In genomic region chr19:29462462-29462861, GRCm38 (mm10) we compare ENCODE assay signal across 30 mouse cellular contexts. TPM values are rescaled to one million over a fixed set of nuclear protein-coding genes. Genes with fewer than 3 reads are reported as not detected.
DNase-seq lines count a peak whose midpoint lies in the region; ATAC-seq and TF ChIP-seq lines count a peak whose summit lies in the region.
"Had no signal": no experiment of that assay in that cellular context is flagged by ENCODE, and none has a peak within 500 bp of the region (broad histone marks: within the 10 kb centered on the region; RNA-seq: fewer than 3 reads in every experiment).

No protein-coding gene starts in this region.

- no peaks in the 10 kb centered on the region for H3K79me2 ChIP-seq in liver, adult 2 months (ENCODE audit: control insufficient read depth, insufficient read depth, low read length)

- no peaks in the 10 kb centered on the region for H3K4me1 ChIP-seq in liver, adult 2 months (ENCODE audit: control insufficient read depth, insufficient read depth, low read length)
- H3K4me1 ChIP-seq in liver, embryonic 12.5 days, result no peaks in the 10 kb centered on the region
- no peaks in the 10 kb centered on the region for H3K4me1 ChIP-seq in forebrain, embryonic 14.5 days (ENCODE audit: control insufficient read depth, insufficient read depth, low read length)
- H3K4me1 ChIP-seq: forebrain, embryonic 13.5 days; heart, embryonic 13.5 days; hindbrain, embryonic 10.5 days; hindbrain, embryonic 15.5 days; neural tube, embryonic 12.5 days had no signal

- H3K4me2 ChIP-seq in liver, embryonic 12.5 days, result no peak overlapping the region
- no peak overlapping the region for H3K4me2 ChIP-seq in forebrain, embryonic 14.5 days (ENCODE audit: low read length)
- H3K4me2 ChIP-seq: forebrain, embryonic 13.5 days; heart, embryonic 13.5 days; hindbrain, embryonic 15.5 days; liver, embryonic 11.5 days; neural tube, embryonic 12.5 days had no signal

- WGBS in liver, adult 2 months, result 84% methylated on average over 4 of the region's 4 CpGs
- WGBS in liver, embryonic 12.5 days (ENCODE audit: insufficient replicate concordance), result 45% methylated on average over 4 of the region's 4 CpGs
- WGBS in forebrain, embryonic 14.5 days, result 96% methylated on average over 4 of the region's 4 CpGs

- H3K4me3 ChIP-seq in liver, adult 2 months (ENCODE audit: insufficient read depth, low read depth, low read length), result no peak overlapping the region
- H3K4me3 ChIP-seq in liver, embryonic 12.5 days, result no peak overlapping the region
- no peak overlapping the region for H3K4me3 ChIP-seq in forebrain, embryonic 14.5 days (ENCODE audit: low read depth, low read length)
- H3K4me3 ChIP-seq: forebrain, embryonic 13.5 days; heart, embryonic 13.5 days; hindbrain, embryonic 10.5 days; hindbrain, embryonic 15.5 days; neural tube, embryonic 12.5 days had no signal

- no peak for TF ChIP-seq POLR2A in liver, adult 2 months (IDR thresholded peaks at IDR 0.05; ENCODE audit: extremely low read depth, insufficient read depth, low read length)

- H3K27me3 ChIP-seq in liver, adult 2 months (ENCODE audit: control insufficient read depth, insufficient read depth, low read length), result no peaks in the 10 kb centered on the region
- H3K27me3 ChIP-seq in liver, embryonic 12.5 days (replicated peaks), result no peaks in the 10 kb centered on the region
- no peaks in the 10 kb centered on the region for H3K27me3 ChIP-seq in splenic B cell, adult 2 months (ENCODE audit: control insufficient read depth, insufficient read depth, low read length, poor library complexity, severe bottlenecking)
- no peaks in the 10 kb centered on the region for H3K27me3 ChIP-seq in forebrain, embryonic 14.5 days (replicated peaks; ENCODE audit: control insufficient read depth, insufficient read depth, low read length)
- H3K27me3 ChIP-seq: forebrain, embryonic 13.5 days; heart, embryonic 13.5 days; hindbrain, embryonic 15.5 days; neural tube, embryonic 12.5 days had no signal

- no peaks in the 10 kb centered on the region for H3K9me3 ChIP-seq in liver, embryonic 12.5 days (replicated peaks)
- no peaks in the 10 kb centered on the region for H3K9me3 ChIP-seq in forebrain, embryonic 14.5 days (replicated peaks; ENCODE audit: control insufficient read depth, low read length)
- H3K9me3 ChIP-seq: forebrain, embryonic 13.5 days; G1E; heart, embryonic 13.5 days; hindbrain, embryonic 10.5 days; hindbrain, embryonic 15.5 days; neural tube, embryonic 12.5 days had no signal

- no peak for ATAC-seq in liver, embryonic 12.5 days
- peak; percentile 81 for ATAC-seq in common myeloid progenitor, adult 5-6 weeks (replicated peaks; ENCODE audit: low read depth, poor library complexity, severe bottlenecking)
- peak; percentile 88 for ATAC-seq in megakaryocyte progenitor cell, adult 5-6 weeks (replicated peaks; ENCODE audit: poor library complexity)
- no peak for ATAC-seq in forebrain, embryonic 14.5 days
- ATAC-seq: forebrain, embryonic 13.5 days; inflammation-experienced regulatory T-cells, adult 6 months had no signal

- no peaks in the 10 kb centered on the region for H3K36me3 ChIP-seq in liver, adult 2 months (ENCODE audit: control insufficient read depth, insufficient read depth, low read length)
- no peaks in the 10 kb centered on the region for H3K36me3 ChIP-seq in liver, embryonic 12.5 days
- H3K36me3 ChIP-seq in splenic B cell, adult 2 months (ENCODE audit: control insufficient read depth, insufficient read depth, low read length, poor library complexity, severe bottlenecking), result no peaks in the 10 kb centered on the region
- H3K36me3 ChIP-seq in forebrain, embryonic 14.5 days (ENCODE audit: control insufficient read depth, insufficient read depth, low read length), result no peaks in the 10 kb centered on the region
- H3K36me3 ChIP-seq: heart, embryonic 13.5 days; hindbrain, embryonic 10.5 days; hindbrain, embryonic 15.5 days; neural tube, embryonic 12.5 days had no signal

- H3K27ac ChIP-seq in liver, adult 2 months (replicated peaks; ENCODE audit: insufficient read depth, low read depth, low read length), result no peak overlapping the region
- H3K27ac ChIP-seq in liver, embryonic 12.5 days, result no peak overlapping the region
- no peak overlapping the region for H3K27ac ChIP-seq in forebrain, embryonic 14.5 days (ENCODE audit: low read depth, low read length)
- H3K27ac ChIP-seq: forebrain, embryonic 13.5 days; heart, embryonic 13.5 days; hindbrain, embryonic 10.5 days; hindbrain, embryonic 15.5 days; neural tube, embryonic 12.5 days had no signal

- H3K9ac ChIP-seq in liver, adult 2 months (ENCODE audit: low read depth, low read length), result no peak overlapping the region
- no peak overlapping the region for H3K9ac ChIP-seq in liver, embryonic 12.5 days
- no peak overlapping the region for H3K9ac ChIP-seq in forebrain, embryonic 14.5 days (ENCODE audit: low read length)
- H3K9ac ChIP-seq: forebrain, embryonic 13.5 days; heart, embryonic 13.5 days; hindbrain, embryonic 15.5 days; neural tube, embryonic 12.5 days had no signal

- DNase-seq in liver, adult 2 months (ENCODE audit: extremely low read depth, low read depth, low spot score), result peak; percentile 26
- DNase-seq in splenic B cell, adult 2 months (ENCODE audit: low read depth, low spot score), result peak; percentile 43
- no peak for DNase-seq in forebrain, embryonic 14.5 days (ENCODE audit: low spot score)
- no peak for DNase-seq in urinary bladder, postnatal 10 days (ENCODE audit: low spot score)
- DNase-seq: adrenal gland, postnatal 14 days; cerebellum, adult 18-20 months; cerebellum, postnatal 14 days; gastrocnemius, postnatal 14 days; heart, adult 18-20 months; heart, postnatal 10 days; kidney, adult 11 months; kidney, postnatal 14 days; layer of hippocampus, adult 9-11 months; lung, postnatal 10 days; midbrain, embryonic 14.5 days had no signal

- TF ChIP-seq CTCF in liver, adult 2 months (IDR thresholded peaks at IDR 0.05; ENCODE audit: low read depth, low read length), result no peak

RNA-seq across cellular contexts. Expression of gene Pdcd1lg2, which starts 51.7 kb away (rescaled TPM):
- 0.13 and 0.18 TPM in 2 replicates for total RNA-seq in liver, adult 2 months (2014; rRNA removed)
- polyA plus RNA-seq in liver, adult 2 months (2012; rRNA removed), result 0.05 and 0.11 TPM in 2 replicates
- 0.17 TPM in 1 of 2 replicates, not detected in the other for polyA plus RNA-seq in liver, embryonic 12.5 days (2016; fragmentation: Nextera tagmentation; extraction: Ambion mirVana)
- total RNA-seq in common myeloid progenitor, adult 5-6 weeks (2017), result 0.27 and 1.7 TPM in 2 replicates
- total RNA-seq in megakaryocyte progenitor cell, adult 5-6 weeks (2015), result not detected in 2 replicates
- not detected in 2 replicates for total RNA-seq in megakaryocyte progenitor cell, adult 5-6 weeks (2017)
- polyA plus RNA-seq in forebrain, embryonic 14.5 days (2014; fragmentation: Nextera tagmentation; extraction: Ambion mirVana), result not detected in 2 replicates
- total RNA-seq: adrenal gland, postnatal 14 days; gastrocnemius, postnatal 14 days; heart, postnatal 10 days had no signal
- polyA plus RNA-seq: embryonic facial prominence, embryonic 11.5 days; forebrain, embryonic 13.5 days; heart, embryonic 13.5 days; hindbrain, embryonic 10.5 days; hindbrain, embryonic 15.5 days; kidney, embryonic 14.5 days; limb, embryonic 11.5 days; liver, embryonic 11.5 days; midbrain, embryonic 14.5 days; neural tube, embryonic 12.5 days; stomach, embryonic 14.5 days had no signal

RNA-seq across cellular contexts. Expression of gene Ric1, which starts 59.6 kb away (rescaled TPM):
- total RNA-seq in liver, adult 2 months (2014; rRNA removed), result 39.3 and 41.5 TPM in 2 replicates
- polyA plus RNA-seq in liver, adult 2 months (2012; rRNA removed), result 4.7 and 5.4 TPM in 2 replicates
- polyA plus RNA-seq in liver, embryonic 12.5 days (2016; fragmentation: Nextera tagmentation; extraction: Ambion mirVana), result 4.9 and 5.8 TPM in 2 replicates
- total RNA-seq in common myeloid progenitor, adult 5-6 weeks (2017), result 20.6 and 26.9 TPM in 2 replicates
- 14.1 and 19.0 TPM in 2 replicates for total RNA-seq in megakaryocyte progenitor cell, adult 5-6 weeks (2015)
- total RNA-seq in megakaryocyte progenitor cell, adult 5-6 weeks (2017), result 20.5 and 21.6 TPM in 2 replicates
- polyA plus RNA-seq in forebrain, embryonic 14.5 days (2014; fragmentation: Nextera tagmentation; extraction: Ambion mirVana), result 9.4 and 12.1 TPM in 2 replicates

Comparison
In these comparisons a context has a peak if more than half of its experiments do, and no peak if none do; other contexts are left out.
1. DNase-seq: peak in liver, adult 2 months (single experiment) and splenic B cell, adult 2 months (single experiment); none in forebrain, embryonic 14.5 days (single experiment) and urinary bladder, postnatal 10 days (single experiment).
2. ATAC-seq: peak in common myeloid progenitor, adult 5-6 weeks (single experiment) and megakaryocyte progenitor cell, adult 5-6 weeks (single experiment); none in liver, embryonic 12.5 days (single experiment) and forebrain, embryonic 14.5 days (single experiment).